Mouse (Mus musculus) hindbrain, embryonic 16.5 days (tissue): Measurements from ENCODE around the gene Tbc1d22b. TPM values are rescaled to one million over a fixed set of nuclear protein-coding genes. Genes with fewer than 3 reads are reported as not detected.

Source experiments
- microRNA-seq: library from miRNA; unstranded; fragments of <30 nt; microRNA quantifications from one replicate; pipeline ENCODE4, GENCODE M21; 2017
- polyA plus RNA-seq: library from polyadenylated mRNA; unstranded; fragments of >200 nt; fragmentation: Nextera tagmentation; extraction: Ambion mirVana; gene quantifications from 2 replicates; pipeline ENCODE4 v1.2.1, GENCODE M21; 2015

The Tbc1d22b gene
- polyA plus RNA-seq, 1 experiment from 2014 or later: 26.5 TPM

Small RNA genes within 50 kb of the gene (microRNA-seq; reads per million reads assigned to microRNA genes)
- not detected for gene Mir7667

Other genes starting within 250 kb of the Tbc1d22b start
- gene Pi16, start 232.1 kb upstream of the Tbc1d22b start, polyA plus RNA-seq: 2.0 and 2.4 TPM in 2 replicates
- gene Mtch1, start 201.9 kb upstream of the Tbc1d22b start, polyA plus RNA-seq: 328 and 463 TPM in 2 replicates
- 6.5 and 9.1 TPM in 2 replicates for gene Fgd2, start 188.9 kb upstream of the Tbc1d22b start, polyA plus RNA-seq
- gene Pim1, start 59.0 kb upstream of the Tbc1d22b start, polyA plus RNA-seq: 7.2 and 8.2 TPM in 2 replicates
- gene Gm17657, start 147 bp upstream of the Tbc1d22b start, polyA plus RNA-seq: not detected in 2 replicates
- 0.76 and 1.0 TPM in 2 replicates for gene Tmem217, start 2.6 kb downstream of the Tbc1d22b start, polyA plus RNA-seq
- 82.0 and 82.5 TPM in 2 replicates for gene Rnf8, start 65.0 kb downstream of the Tbc1d22b start, polyA plus RNA-seq
- 1.8 and 2.3 TPM in 2 replicates for gene Gm28043, start 65.1 kb downstream of the Tbc1d22b start, polyA plus RNA-seq
- 106 and 117 TPM in 2 replicates for gene Cmtr1, start 110.8 kb downstream of the Tbc1d22b start, polyA plus RNA-seq
- gene Ccdc167, start 167.3 kb downstream of the Tbc1d22b start, polyA plus RNA-seq: 9.3 and 11.1 TPM in 2 replicates